Mouse (Mus musculus) kidney, adult 2 months (tissue): ENCODE measurements around the gene B3galt1.

Experiments used
- CTCF ChIP-seq: fragments of 200-500 bp; conservative IDR thresholded peaks from 2 replicates; pipeline ENCODE4 v1.5.1; 2011; ENCODE audit warnings: low read depth, mild to moderate bottlenecking, control low read depth, low read length, moderate library complexity, mixed read lengths; ENCODE audit not compliant: insufficient read depth, insufficient read length
- POLR2A ChIP-seq: fragments of 200-500 bp; IDR thresholded peaks from one replicate; pipeline ENCODE4 v1.6.1; 2011; ENCODE audit warnings: low read depth, low read length, control low read depth

- no peak for TF ChIP-seq CTCF
- TF ChIP-seq POLR2A: no peak
Measured at GRCm38 (mm10) chr2:68005711-68006110, 440.0 kb downstream of the B3galt1 start.
